Mouse (Mus musculus) forebrain, embryonic 16.5 days (tissue): ENCODE results near the gene Gpatch2l. TPM values are rescaled to one million over a fixed set of nuclear protein-coding genes. Genes with fewer than 3 reads are reported as not detected.

Source experiments
- ATAC-seq: fragments of 200-750 bp; cut with Nextera tagmentation; 2 replicates; pipeline ENCODE4 v1.8.0; 2017; ENCODE audit warnings: mild to moderate bottlenecking, moderate library complexity
- H3K27ac ChIP-seq: fragments of 300-500 bp; sonication (generic); 2 replicates; pipeline ENCODE4 v1.5.1; 2014; ENCODE audit warnings: low read length, control low read depth
- H3K27me3 ChIP-seq: fragments of 300-500 bp; sonication (generic); replicated peaks from 2 replicates; pipeline ENCODE4 v1.6.1; 2014; ENCODE audit warnings: low read length; ENCODE audit not compliant: control insufficient read depth, insufficient read depth
- H3K36me3 ChIP-seq: fragments of 300-500 bp; sonication (generic); 2 replicates; pipeline ENCODE4 v1.6.1; 2014; ENCODE audit not compliant: control insufficient read depth, insufficient read depth
- H3K4me1 ChIP-seq: fragments of 300-500 bp; sonication (generic); replicated peaks from 2 replicates; pipeline ENCODE4 v1.6.1; 2014; ENCODE audit warnings: low read length; ENCODE audit not compliant: control insufficient read depth, insufficient read depth
- H3K4me2 ChIP-seq: fragments of 300-500 bp; sonication (generic); 2 replicates; pipeline ENCODE4 v1.6.1; 2014; ENCODE audit warnings: mild to moderate bottlenecking, low read length, control low read depth
- H3K4me3 ChIP-seq: fragments of 300-500 bp; sonication (generic); replicated peaks from 2 replicates; pipeline ENCODE4 v1.5.1; 2014; ENCODE audit warnings: mild to moderate bottlenecking, low read length, control low read depth
- H3K9ac ChIP-seq: fragments of 300-500 bp; sonication (generic); replicated peaks from 2 replicates; pipeline ENCODE4 v1.6.1; 2014; ENCODE audit warnings: low read depth, low read length, control low read depth
- H3K9me3 ChIP-seq: fragments of 300-500 bp; sonication (generic); 2 replicates; pipeline ENCODE4 v1.6.1; 2016; ENCODE audit warnings: low read length; ENCODE audit not compliant: control insufficient read depth
- WGBS: fragments of 180-500 bp; shearing (Covaris S2); extraction: QIAGEN DNeasy Blood & Tissue Kit; methylation state at CpG from one replicate; pipeline ENCODE4 v1.1.7; 2014; 5-methylcytosine and 5-hydroxymethylcytosine counted together
- polyA plus RNA-seq: library from polyadenylated mRNA; unstranded; fragments of >200 nt; fragmentation: Nextera tagmentation; extraction: Ambion mirVana; gene quantifications from 2 replicates; pipeline ENCODE4 v1.2.1, GENCODE M21; 2015

Gpatch2l gene
- polyA plus RNA-seq, 1 experiment from 2014 or later, result 35.6 TPM

DNA sequence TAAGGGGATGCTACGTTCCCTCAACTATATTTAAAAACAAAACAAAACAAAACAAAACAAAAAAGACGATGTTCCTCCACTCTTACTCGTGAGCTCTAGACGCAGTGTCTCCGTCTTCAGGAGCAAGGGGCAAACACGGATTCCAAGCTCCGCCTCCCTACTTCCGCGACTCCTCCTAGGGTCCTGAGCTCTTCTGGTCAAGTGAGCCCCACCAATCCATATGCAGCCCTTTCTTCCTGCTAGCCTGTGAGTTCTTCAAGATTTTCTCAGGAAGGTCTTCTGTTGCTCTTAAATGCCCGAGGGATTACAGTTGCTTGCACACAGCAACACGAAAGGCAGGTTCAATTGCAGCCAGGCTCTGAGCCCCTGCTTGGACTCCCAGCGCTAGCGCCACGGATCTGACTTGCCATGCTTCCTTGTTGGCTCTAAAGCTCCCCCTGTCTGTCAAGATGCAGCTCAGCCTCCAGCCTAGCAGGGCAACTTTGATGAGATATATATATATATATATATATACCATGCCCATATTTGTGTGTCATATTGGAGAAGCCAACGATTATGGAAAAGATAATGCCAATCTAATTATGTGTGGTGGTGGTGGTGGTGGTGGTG is 64.1 kb downstream of the Gpatch2l start:
- H3K4me1 ChIP-seq, result no peaks in the 10 kb centered on the region
- H3K4me2 ChIP-seq, result 0 out of 2 replicates have a peak overlapping the region, but pooled peaks have one; percentile 22
- H3K27ac ChIP-seq, result no peak overlapping the region
- H3K4me3 ChIP-seq, result no peak overlapping the region
- H3K36me3 ChIP-seq, result no peaks in the 10 kb centered on the region
- H3K27me3 ChIP-seq, result no peaks in the 10 kb centered on the region
- no peaks in the 10 kb centered on the region for H3K9me3 ChIP-seq
- ATAC-seq, result no peak
- WGBS, result 26% methylated on average over 15 of the region's 15 CpGs
- H3K9ac ChIP-seq, result no peak overlapping the region

DNA sequence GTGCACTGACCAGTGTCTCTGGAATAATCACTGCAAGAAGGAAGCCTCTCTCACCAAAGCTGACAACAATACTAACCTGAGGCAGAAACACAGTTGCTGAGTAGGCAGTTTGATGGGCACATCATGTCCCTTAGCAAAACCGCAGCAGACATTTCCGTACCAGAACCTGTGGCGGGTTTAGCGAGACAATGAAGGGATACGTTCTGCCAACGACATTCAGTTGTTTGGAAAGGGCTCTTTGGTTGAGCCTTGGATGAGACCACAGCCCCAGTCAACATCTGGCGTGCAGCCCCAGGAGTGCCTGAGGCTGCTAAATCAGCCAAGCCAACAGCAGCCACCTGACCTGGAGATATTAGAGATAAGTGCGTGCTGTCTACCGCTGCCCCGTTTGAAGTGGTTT is 67.8 kb downstream of the Gpatch2l start:
- Histone ChIP-seq H3K9ac (no peak overlapping the region), H3K36me3 (no peaks in the 10 kb centered on the region), H3K4me1 (no peaks in the 10 kb centered on the region), H3K9me3 (no peaks in the 10 kb centered on the region), H3K27me3 (no peaks in the 10 kb centered on the region), H3K4me3 (no peak overlapping the region), H3K27ac (no peak overlapping the region), H3K4me2 (no peak overlapping the region)
- ATAC-seq, result no peak
- WGBS, result 85% methylated on average over 10 of the region's 10 CpGs

DNA sequence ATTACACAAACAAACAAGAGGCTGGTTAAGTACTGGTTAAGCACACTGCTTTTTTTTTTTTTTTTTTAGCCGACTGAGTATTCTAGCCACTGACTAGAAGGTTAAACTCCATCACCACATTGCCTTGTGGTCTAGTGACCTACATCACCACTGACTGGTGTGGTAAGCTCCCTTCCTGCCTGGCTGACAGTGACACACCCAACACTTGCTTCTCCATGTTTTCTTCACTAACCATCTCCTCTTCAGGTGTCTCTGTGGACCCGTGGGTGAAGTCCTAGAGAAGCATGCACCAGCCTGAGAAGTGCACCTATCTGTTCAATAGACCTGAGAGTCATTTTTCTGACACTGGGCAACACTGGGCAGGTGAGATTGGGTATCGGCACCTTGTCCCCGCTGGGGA is 68.2 kb downstream of the Gpatch2l start:
- no peaks in the 10 kb centered on the region for H3K4me1 ChIP-seq
- no peak overlapping the region for H3K4me3 ChIP-seq
- H3K9ac ChIP-seq, result no peak overlapping the region
- no peaks in the 10 kb centered on the region for H3K27me3 ChIP-seq
- WGBS, result 86% methylated on average over 4 of the region's 4 CpGs
- H3K4me2 ChIP-seq, result no peak overlapping the region
- ATAC-seq, result no peak
- no peaks in the 10 kb centered on the region for H3K9me3 ChIP-seq
- H3K27ac ChIP-seq, result no peak overlapping the region
- H3K36me3 ChIP-seq, result no peaks in the 10 kb centered on the region

DNA sequence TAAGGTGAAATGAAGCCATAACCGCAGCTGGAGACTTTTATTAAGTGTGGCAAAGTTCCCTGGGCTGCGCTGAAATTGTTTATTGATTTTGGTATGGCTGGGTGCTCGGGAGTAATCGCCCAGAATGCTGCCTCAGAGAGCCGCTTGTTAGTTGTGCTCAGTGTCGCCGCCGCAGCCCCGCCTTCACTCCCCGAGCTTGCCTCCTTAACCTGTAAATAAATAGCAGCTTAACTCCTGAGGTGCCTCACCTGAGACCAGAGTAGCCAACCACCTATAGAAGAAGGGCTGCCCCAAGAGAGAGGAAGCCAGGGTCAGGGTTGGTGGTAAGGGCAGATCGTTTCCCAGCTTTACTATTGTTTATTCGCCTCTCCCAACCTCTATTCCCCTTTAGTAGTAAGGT is 79.0 kb downstream of the Gpatch2l start:
- WGBS, result 20% methylated on average over 12 of the region's 12 CpGs

DNA sequence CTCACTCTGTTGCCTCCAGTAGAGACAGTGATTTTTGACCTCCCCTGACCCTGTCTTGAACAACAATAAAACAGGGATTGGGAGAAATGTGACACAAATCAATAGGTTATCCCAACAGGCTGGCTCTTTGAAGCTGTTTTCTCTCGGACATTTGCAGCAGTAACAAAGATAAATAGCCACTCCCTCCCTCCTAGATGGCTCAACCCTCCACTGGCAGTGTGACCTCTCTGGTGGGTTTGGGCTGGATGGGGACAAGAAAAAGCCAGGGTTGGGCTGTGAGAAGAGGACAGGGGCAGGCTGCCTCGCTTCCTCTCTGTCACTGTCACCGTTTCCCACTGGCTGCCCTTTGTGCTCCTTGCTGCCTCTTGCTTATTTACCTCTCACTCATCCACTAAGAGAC is 82.6 kb downstream of the Gpatch2l start:
- no peak for ATAC-seq
- Histone ChIP-seq H3K4me3 (no peak overlapping the region), H3K9me3 (no peaks in the 10 kb centered on the region), H3K4me2 (no peak overlapping the region), H3K9ac (no peak overlapping the region), H3K36me3 (no peaks in the 10 kb centered on the region), H3K4me1 (no peaks in the 10 kb centered on the region), H3K27me3 (peaks cover 4% of the 10 kb centered on the region; the same call in 1 of the 2 replicates), H3K27ac (no peak overlapping the region)
- 53% methylated on average over 3 of the region's 3 CpGs for WGBS

More for the DNA sequence above, 79.0 kb downstream of the Gpatch2l start:
- Histone ChIP-seq H3K27me3 (peaks cover 4% of the 10 kb centered on the region; the same call in 1 of the 2 replicates), H3K27ac (no peak overlapping the region), H3K4me1 (no peaks in the 10 kb centered on the region), H3K9ac (no peak overlapping the region), H3K4me3 (no peak overlapping the region), H3K9me3 (no peaks in the 10 kb centered on the region), H3K36me3 (no peaks in the 10 kb centered on the region), H3K4me2 (no peak overlapping the region)
- ATAC-seq, result no peak

DNA sequence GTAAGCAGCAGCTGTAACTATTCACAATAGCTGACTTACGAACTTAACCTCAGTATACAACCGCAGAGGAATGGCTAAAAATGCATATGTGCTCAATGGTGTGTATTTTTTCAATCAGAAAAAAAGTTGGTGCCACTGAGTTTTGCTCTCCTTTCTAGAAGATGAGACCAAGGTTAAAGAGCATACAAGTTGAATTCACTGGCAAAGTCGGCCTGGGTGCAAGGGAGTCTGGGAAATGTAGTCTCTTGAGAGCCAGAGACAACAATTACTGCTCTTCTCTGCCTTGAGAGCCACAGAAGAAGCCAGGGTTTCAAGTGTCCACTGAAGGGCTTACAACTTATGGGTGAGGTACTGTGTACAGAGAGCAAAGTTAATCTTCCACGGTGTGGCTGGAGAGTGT is 88.2 kb downstream of the Gpatch2l start:
- H3K36me3 ChIP-seq, result no peaks in the 10 kb centered on the region

DNA sequence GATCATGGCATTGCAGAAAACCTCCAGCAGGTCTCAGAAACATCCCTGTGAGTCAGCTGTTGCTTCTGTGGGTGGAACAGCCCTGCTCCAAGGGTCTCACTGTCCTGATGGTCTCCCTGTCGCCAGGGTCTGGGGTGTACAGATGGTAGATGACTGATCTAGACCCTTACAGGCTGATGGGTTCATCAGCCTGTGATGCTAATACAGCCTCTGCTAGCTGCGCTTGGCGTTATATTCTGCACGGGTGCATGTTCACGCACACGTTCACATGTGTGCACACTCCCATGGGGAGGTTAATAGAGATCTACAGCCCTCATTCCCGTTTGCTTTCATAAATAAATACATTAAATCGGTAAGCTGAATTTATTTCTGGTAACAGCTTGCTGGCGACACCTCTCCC is 89.0 kb downstream of the Gpatch2l start:
- no peak overlapping the region for H3K27ac ChIP-seq
- no peak overlapping the region for H3K9ac ChIP-seq
- no peaks in the 10 kb centered on the region for H3K27me3 ChIP-seq
- H3K4me1 ChIP-seq, result peaks cover 5% of the 10 kb centered on the region; the same call in 1 of the 2 replicates
- no peaks in the 10 kb centered on the region for H3K36me3 ChIP-seq
- H3K9me3 ChIP-seq, result no peaks in the 10 kb centered on the region
- ATAC-seq, result 0 out of 2 replicates have a peak, but pooled peaks have one; percentile 23
- no peak overlapping the region for H3K4me3 ChIP-seq
- 58% methylated on average over 9 of the region's 9 CpGs for WGBS
- peak overlapping the region; percentile 14 for H3K4me2 ChIP-seq

More for the DNA sequence above, 88.2 kb downstream of the Gpatch2l start:
- H3K9ac ChIP-seq, result no peak overlapping the region
- no peaks in the 10 kb centered on the region for H3K27me3 ChIP-seq
- H3K4me1 ChIP-seq, result peaks cover 5% of the 10 kb centered on the region; the same call in 1 of the 2 replicates
- WGBS, result 51% methylated on average over 4 of the region's 4 CpGs
- no peak overlapping the region for H3K27ac ChIP-seq
- H3K4me2 ChIP-seq, result no peak overlapping the region
- no peak for ATAC-seq
- H3K9me3 ChIP-seq, result no peaks in the 10 kb centered on the region
- H3K4me3 ChIP-seq, result no peak overlapping the region

DNA sequence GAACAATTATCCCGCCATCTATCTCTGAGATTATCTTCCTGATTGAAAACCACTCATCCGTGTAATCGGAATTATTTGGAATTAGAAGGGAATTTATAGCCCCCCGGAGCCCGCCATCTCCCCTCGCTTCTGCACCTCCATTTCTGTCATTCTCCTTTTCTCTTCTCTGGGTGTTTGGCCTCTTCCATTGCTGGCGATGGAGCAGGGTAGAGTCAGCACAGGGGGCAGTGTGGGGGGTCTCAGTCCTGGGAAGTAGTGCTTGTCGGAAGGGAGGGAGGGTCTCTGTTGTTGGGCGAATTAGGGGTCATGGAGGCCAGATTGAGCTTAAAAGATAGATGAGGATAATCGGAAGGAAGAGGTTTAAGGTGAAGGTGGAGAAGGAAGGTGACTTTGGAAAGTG is 89.6 kb downstream of the Gpatch2l start:
- WGBS, result 35% methylated on average over 10 of the region's 10 CpGs
- Histone ChIP-seq H3K9me3 (no peaks in the 10 kb centered on the region), H3K4me3 (no peak overlapping the region), H3K4me1 (peaks cover 5% of the 10 kb centered on the region; the same call in 1 of the 2 replicates), H3K4me2 (peak overlapping the region; percentile 14; the same call in 1 of the 2 replicates), H3K27ac (no peak overlapping the region), H3K36me3 (no peaks in the 10 kb centered on the region), H3K9ac (no peak overlapping the region), H3K27me3 (no peaks in the 10 kb centered on the region)
- no peak for ATAC-seq

DNA sequence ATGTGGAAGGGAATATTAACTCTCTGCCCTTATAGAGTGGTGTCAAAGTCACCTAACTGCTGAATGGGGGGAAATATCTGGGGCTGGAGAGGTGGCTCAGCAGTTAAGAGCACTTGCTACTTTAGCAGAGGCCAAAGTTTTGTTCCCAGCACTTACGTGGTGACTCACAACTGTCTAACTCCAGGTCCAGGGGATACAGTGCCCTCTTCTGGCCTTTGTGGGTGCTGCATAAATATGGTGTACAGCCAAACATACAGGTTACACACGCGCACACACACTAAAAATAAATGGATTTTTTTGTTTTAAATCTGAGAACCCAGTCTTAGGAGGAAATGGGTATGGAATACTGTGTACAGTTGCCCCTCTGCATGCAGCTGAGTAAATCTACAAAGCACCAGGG is 94.6 kb downstream of the Gpatch2l start:
- H3K27me3 ChIP-seq, result no peaks in the 10 kb centered on the region
- 96% methylated on average over 3 of the region's 3 CpGs for WGBS
- H3K4me2 ChIP-seq, result no peak overlapping the region
- no peak overlapping the region for H3K9ac ChIP-seq
- no peak overlapping the region for H3K4me3 ChIP-seq
- ATAC-seq, result no peak
- no peak overlapping the region for H3K27ac ChIP-seq
- H3K4me1 ChIP-seq, result peaks cover 1% of the 10 kb centered on the region; the same call in 1 of the 2 replicates
- no peaks in the 10 kb centered on the region for H3K9me3 ChIP-seq
- no peaks in the 10 kb centered on the region for H3K36me3 ChIP-seq
